Comparison of ENCODE assay signal across 26 mouse cellular contexts in genomic region chr2:65955804-65956203, GRCm38 (mm10).
DNase-seq lines count a peak whose midpoint lies in the region; ATAC-seq and TF ChIP-seq lines count a peak whose summit lies in the region.
"Had no signal": no experiment of that assay in that cellular context is flagged by ENCODE, and none has a peak within 500 bp of the region (broad histone marks: within the 10 kb centered on the region; RNA-seq: fewer than 3 reads in every experiment).

No protein-coding gene starts in this region.

- peak overlapping the region; percentile 51 for H3K27ac ChIP-seq in forebrain, embryonic 13.5 days
- no peak overlapping the region for H3K27ac ChIP-seq in forebrain, postnatal 0 days (ENCODE audit: low read depth, low read length)
- H3K27ac ChIP-seq in neural tube, embryonic 13.5 days (replicated peaks) = peak overlapping the region; percentile 78
- peak overlapping the region; percentile 61 for H3K27ac ChIP-seq in midbrain, embryonic 12.5 days (replicated peaks)
- H3K27ac ChIP-seq in neural tube, embryonic 15.5 days (replicated peaks) = peak overlapping the region; percentile 72
- H3K27ac ChIP-seq: heart, adult 2 months; kidney, embryonic 15.5 days; limb, embryonic 13.5 days; liver, embryonic 13.5 days; lung, embryonic 15.5 days; macrophage; neural tube, embryonic 12.5 days; stomach, postnatal 0 days had no signal

- H3K9ac ChIP-seq in forebrain, embryonic 13.5 days = no peak overlapping the region
- no peak overlapping the region for H3K9ac ChIP-seq in forebrain, postnatal 0 days
- no peak overlapping the region for H3K9ac ChIP-seq in neural tube, embryonic 13.5 days
- no peak overlapping the region for H3K9ac ChIP-seq in midbrain, embryonic 12.5 days (replicated peaks)
- no peak overlapping the region for H3K9ac ChIP-seq in neural tube, embryonic 15.5 days (replicated peaks)
- H3K9ac ChIP-seq: kidney, embryonic 15.5 days; limb, embryonic 13.5 days; liver, embryonic 13.5 days; lung, embryonic 15.5 days; neural tube, embryonic 12.5 days had no signal

- no peak overlapping the region for H3K4me3 ChIP-seq in forebrain, embryonic 13.5 days
- no peak overlapping the region for H3K4me3 ChIP-seq in forebrain, postnatal 0 days (ENCODE audit: low read depth, low read length)
- no peak overlapping the region for H3K4me3 ChIP-seq in neural tube, embryonic 13.5 days
- no peak overlapping the region for H3K4me3 ChIP-seq in midbrain, embryonic 12.5 days
- no peak overlapping the region for H3K4me3 ChIP-seq in neural tube, embryonic 15.5 days (replicated peaks)
- H3K4me3 ChIP-seq: heart, adult 2 months; kidney, embryonic 15.5 days; limb, embryonic 13.5 days; liver, embryonic 13.5 days; lung, embryonic 15.5 days; neural tube, embryonic 12.5 days had no signal

- no peak for ATAC-seq in forebrain, embryonic 13.5 days
- no peak for ATAC-seq in forebrain, postnatal 0 days
- peak; percentile 6; the same call in 1 of the 2 replicates for ATAC-seq in neural tube, embryonic 13.5 days (ENCODE audit: low read depth)
- ATAC-seq in midbrain, embryonic 12.5 days (ENCODE audit: low FRiP score, low read depth) = no peak
- no peak for ATAC-seq in neural tube, embryonic 15.5 days (ENCODE audit: low FRiP score)
- ATAC-seq: activated CD4-positive, CD25-positive, alpha-beta regulatory T cell, adult 4 months; CD4-positive, CD25-positive, alpha-beta regulatory T cell, adult 4 months; intestine, postnatal 0 days had no signal

- H3K27me3 ChIP-seq in forebrain, embryonic 13.5 days = no peaks in the 10 kb centered on the region
- H3K27me3 ChIP-seq in forebrain, postnatal 0 days (ENCODE audit: insufficient read depth, low read length) = no peaks in the 10 kb centered on the region
- no peaks in the 10 kb centered on the region for H3K27me3 ChIP-seq in neural tube, embryonic 13.5 days
- H3K27me3 ChIP-seq in midbrain, embryonic 12.5 days = no peaks in the 10 kb centered on the region
- no peaks in the 10 kb centered on the region for H3K27me3 ChIP-seq in neural tube, embryonic 15.5 days (replicated peaks)
- H3K27me3 ChIP-seq: kidney, embryonic 15.5 days; limb, embryonic 13.5 days; liver, embryonic 13.5 days; lung, embryonic 15.5 days; neural tube, embryonic 12.5 days had no signal

- no peak overlapping the region for H3K4me2 ChIP-seq in forebrain, embryonic 13.5 days
- no peak overlapping the region for H3K4me2 ChIP-seq in forebrain, postnatal 0 days (ENCODE audit: low read depth)
- no peak overlapping the region for H3K4me2 ChIP-seq in neural tube, embryonic 13.5 days
- no peak overlapping the region for H3K4me2 ChIP-seq in midbrain, embryonic 12.5 days (replicated peaks)
- no peak overlapping the region for H3K4me2 ChIP-seq in neural tube, embryonic 15.5 days
- H3K4me2 ChIP-seq: kidney, embryonic 15.5 days; limb, embryonic 13.5 days; liver, embryonic 13.5 days; lung, embryonic 15.5 days; neural tube, embryonic 12.5 days had no signal

- no peaks in the 10 kb centered on the region for H3K36me3 ChIP-seq in forebrain, embryonic 13.5 days (ENCODE audit: poor library complexity, severe bottlenecking)
- no peaks in the 10 kb centered on the region for H3K36me3 ChIP-seq in forebrain, postnatal 0 days (ENCODE audit: insufficient read depth)
- no peaks in the 10 kb centered on the region for H3K36me3 ChIP-seq in neural tube, embryonic 13.5 days
- H3K36me3 ChIP-seq in midbrain, embryonic 12.5 days = no peaks in the 10 kb centered on the region
- no peaks in the 10 kb centered on the region for H3K36me3 ChIP-seq in neural tube, embryonic 15.5 days
- H3K36me3 ChIP-seq: G1E; kidney, embryonic 15.5 days; limb, embryonic 13.5 days; liver, embryonic 13.5 days; lung, embryonic 15.5 days; neural tube, embryonic 12.5 days had no signal

- 95% methylated on average over 1 of the region's 1 CpGs for WGBS in forebrain, embryonic 13.5 days
- 100% methylated on average over 1 of the region's 1 CpGs for WGBS in forebrain, postnatal 0 days
- WGBS in neural tube, embryonic 13.5 days = 100% methylated on average over 1 of the region's 1 CpGs
- WGBS in midbrain, embryonic 12.5 days = 88% methylated on average over 1 of the region's 1 CpGs
- 86% methylated on average over 1 of the region's 1 CpGs for WGBS in neural tube, embryonic 15.5 days

- H3K4me1 ChIP-seq in forebrain, embryonic 13.5 days = peaks cover 24% of the 10 kb centered on the region
- H3K4me1 ChIP-seq in forebrain, postnatal 0 days (ENCODE audit: insufficient read depth) = peaks cover 10% of the 10 kb centered on the region; the same call in 1 of the 2 replicates
- peaks cover 56% of the 10 kb centered on the region for H3K4me1 ChIP-seq in neural tube, embryonic 13.5 days (replicated peaks)
- H3K4me1 ChIP-seq in midbrain, embryonic 12.5 days = peaks cover 31% of the 10 kb centered on the region
- H3K4me1 ChIP-seq in neural tube, embryonic 15.5 days = peaks cover 34% of the 10 kb centered on the region
- H3K4me1 ChIP-seq: kidney, embryonic 15.5 days; liver, embryonic 13.5 days; lung, embryonic 15.5 days had no signal

- H3K9me3 ChIP-seq in forebrain, embryonic 13.5 days (replicated peaks) = no peaks in the 10 kb centered on the region
- H3K9me3 ChIP-seq in forebrain, postnatal 0 days (ENCODE audit: low read length) = no peaks in the 10 kb centered on the region
- H3K9me3 ChIP-seq in neural tube, embryonic 13.5 days = no peaks in the 10 kb centered on the region
- no peaks in the 10 kb centered on the region for H3K9me3 ChIP-seq in midbrain, embryonic 12.5 days
- H3K9me3 ChIP-seq in neural tube, embryonic 15.5 days (replicated peaks) = no peaks in the 10 kb centered on the region
- H3K9me3 ChIP-seq: kidney, embryonic 15.5 days; limb, embryonic 13.5 days; liver, embryonic 13.5 days; lung, embryonic 15.5 days; neural tube, embryonic 12.5 days had no signal

- no peak for DNase-seq in forebrain, postnatal 0 days
- DNase-seq in neural tube, embryonic 10.5 days (ENCODE audit: extremely low spot score, low spot score) = no peak
- DNase-seq in adrenal gland, postnatal 14 days = no peak
- DNase-seq in retina, postnatal 1 day = no peak
- DNase-seq: adrenal gland, postnatal 36 days; cerebellum, adult 18-20 months; gastrocnemius, postnatal 14 days; heart, adult 2 months; heart, postnatal 4 days; kidney, postnatal 4 days; liver, embryonic 13.5 days; right cerebral cortex, postnatal 4 days had no signal

- no peak for TF ChIP-seq CTCF in forebrain, postnatal 0 days (IDR thresholded peaks at IDR 0.05; ENCODE audit: low read depth)
